Mouse (Mus musculus): ENCODE data around the gene Vezf1. TPM values are rescaled to one million over a fixed set of nuclear protein-coding genes. Genes with fewer than 3 reads are reported as not detected.
"Not testable (repeated sequence)": the region's sequence is repeated elsewhere in the genome, so short reads cannot be mapped to it uniquely, and the experiment has no call there.

Gene Vezf1
- total RNA-seq (2021), result 10 to 100 TPM; 20.2 to 22.6 TPM

GRCm38 (mm10) chr11:88067586-88068410, at the start of gene Vezf1:
Vezf1 (plus strand) TSS chr11:88068279.
- peak; percentile 60 to 64 for DNase-seq

DNA sequence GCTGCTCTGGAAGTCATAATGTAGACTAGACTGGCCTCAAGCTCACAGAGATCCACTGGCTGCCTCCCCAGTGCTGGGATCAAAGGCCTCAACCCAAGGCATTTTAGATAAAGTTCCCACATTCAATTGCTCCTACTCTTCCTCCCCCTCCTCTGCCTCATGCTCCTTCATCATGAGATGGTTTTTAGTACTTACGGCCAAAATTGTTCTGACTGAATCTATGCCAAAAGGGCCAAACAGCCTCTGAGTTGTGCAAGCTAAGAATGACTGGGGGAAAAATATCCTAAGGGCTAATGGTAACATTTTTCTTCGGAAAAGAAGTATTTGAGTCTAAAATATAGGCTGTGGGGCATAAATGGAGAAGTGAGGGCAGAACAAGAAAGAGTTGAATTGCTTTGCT, 44.1 kb upstream of the Vezf1 start:
- no peak for DNase-seq

DNA sequence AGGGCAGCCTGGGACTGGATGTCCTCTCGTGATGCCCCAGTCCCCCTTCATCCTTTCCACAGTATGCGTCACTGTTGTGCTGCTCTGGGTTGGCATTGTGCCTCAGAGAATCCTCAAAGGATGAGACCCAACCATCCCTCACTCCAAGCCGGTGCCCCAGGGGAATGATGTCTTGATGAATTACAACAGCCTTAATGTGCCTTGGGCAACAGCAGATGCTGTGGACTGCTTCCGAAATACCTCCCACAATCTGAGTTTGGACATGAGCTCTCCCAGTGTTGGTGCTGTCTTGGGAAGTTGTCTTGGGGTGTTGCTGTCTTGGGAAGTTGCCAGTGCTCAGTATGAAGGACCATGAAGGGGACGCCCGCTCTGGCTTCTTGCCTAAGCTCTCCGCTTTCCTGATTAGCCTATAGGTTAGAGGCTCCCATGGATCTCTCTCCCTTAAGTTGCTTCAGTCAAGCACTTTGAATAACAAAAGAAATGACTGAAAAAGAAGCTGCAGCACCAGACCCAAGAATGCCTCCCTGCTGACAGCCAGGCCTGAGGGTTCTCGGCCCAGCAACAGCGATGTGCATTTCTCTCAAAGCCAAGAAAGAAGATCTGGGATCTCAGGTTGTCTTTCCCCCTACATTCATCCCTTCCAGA, 40.6 kb upstream of the Vezf1 start:
- no peak for DNase-seq

DNA sequence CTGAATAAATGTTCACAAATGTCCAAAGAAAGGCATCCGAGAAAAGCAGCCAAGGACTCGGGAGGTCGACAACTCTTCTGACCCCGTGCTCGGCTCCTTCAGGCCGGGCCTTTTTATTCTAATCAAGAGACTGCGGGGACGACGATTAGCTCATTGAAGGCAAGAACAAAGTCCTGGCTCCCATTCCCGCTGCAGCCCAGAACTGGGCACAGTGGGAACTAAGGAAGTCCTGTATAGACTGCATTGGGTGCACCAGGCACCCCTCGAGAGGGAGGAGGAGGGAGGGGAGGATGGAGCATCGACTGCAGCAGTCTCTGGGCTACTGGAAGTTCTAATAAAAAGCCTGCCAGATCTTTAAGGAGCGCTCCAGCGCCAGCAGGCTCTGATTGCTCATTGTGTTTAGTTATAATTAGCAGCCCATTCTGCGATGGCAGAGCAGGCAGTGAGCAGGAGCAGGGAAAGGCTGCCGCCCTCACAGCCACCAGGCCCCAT, 39.8 kb upstream of the Vezf1 start:
- DNase-seq, result peak; percentile 24 to 42

GRCm38 (mm10) chr11:88030219-88030618, 37.9 kb upstream of the Vezf1 start:
- no peak for DNase-seq

DNA sequence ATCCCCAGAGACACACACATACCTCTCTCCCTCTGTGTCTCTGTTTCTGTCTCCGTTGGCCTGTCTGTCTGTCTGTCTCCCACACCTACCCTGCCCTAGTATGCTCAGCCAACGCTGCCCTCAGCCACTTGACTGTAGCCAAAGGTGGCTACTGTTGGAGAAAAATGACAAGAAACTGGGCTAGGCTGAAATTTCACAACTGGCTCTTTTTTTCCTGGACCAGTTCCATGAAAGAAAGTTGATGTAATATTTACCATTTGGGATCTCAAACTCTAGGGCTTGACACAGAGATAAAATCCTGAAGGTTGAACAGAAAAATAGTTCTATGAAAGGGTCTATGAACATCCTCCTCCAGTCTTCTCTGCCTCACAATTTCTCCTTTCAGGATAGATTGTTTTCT, 37.2 kb upstream of the Vezf1 start:
- DNase-seq, result no peak

GRCm38 (mm10) chr11:88031753-88032152, 36.3 kb upstream of the Vezf1 start:
- no peak for DNase-seq

DNA sequence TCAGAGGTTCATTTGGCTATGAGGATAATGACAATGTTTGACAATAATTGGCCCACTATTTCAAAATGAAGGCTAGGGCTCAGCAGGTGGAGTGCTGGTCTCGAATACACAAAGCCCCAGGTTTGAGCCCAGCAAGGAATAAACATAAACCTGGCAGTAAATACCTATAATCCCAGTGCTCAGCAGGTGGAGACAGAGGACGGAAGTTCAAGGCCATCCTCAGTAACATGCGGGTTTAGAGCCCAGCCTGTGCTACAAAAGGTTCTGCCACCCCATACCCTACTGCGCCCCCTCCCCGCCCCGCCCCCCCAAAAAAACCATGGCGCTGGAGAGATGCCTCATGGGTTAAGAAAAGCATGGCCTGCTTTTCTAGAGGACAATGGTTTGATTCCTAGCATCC, 32.1 kb upstream of the Vezf1 start:
- no peak for DNase-seq

- peak; percentile 16 to 33 for DNase-seq
Measured at GRCm38 (mm10) chr11:88036761-88037251, 31.3 kb upstream of the Vezf1 start.

- DNase-seq, result no peak
Measured at GRCm38 (mm10) chr11:88037386-88037785, 30.7 kb upstream of the Vezf1 start.

DNA sequence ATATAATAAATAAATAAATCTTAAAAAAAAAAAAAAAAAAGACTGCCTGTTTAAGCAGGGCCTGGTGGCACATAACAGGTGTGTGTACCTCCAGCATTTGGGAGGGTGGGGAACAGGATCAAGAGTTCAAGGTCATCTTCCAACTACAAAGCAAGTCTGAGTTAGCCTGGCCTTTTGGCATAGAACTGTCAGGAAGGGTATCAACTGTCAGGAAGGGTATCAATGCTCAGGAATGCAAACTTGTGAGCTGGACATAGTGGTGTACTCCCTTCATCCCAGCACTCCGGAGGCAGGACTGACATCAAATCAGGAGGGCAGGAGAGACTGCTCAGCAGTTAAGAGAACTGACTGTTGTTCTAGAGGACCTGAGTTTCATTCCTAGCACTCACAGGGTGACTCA, 29.0 kb upstream of the Vezf1 start:
- DNase-seq, result no peak

DNA sequence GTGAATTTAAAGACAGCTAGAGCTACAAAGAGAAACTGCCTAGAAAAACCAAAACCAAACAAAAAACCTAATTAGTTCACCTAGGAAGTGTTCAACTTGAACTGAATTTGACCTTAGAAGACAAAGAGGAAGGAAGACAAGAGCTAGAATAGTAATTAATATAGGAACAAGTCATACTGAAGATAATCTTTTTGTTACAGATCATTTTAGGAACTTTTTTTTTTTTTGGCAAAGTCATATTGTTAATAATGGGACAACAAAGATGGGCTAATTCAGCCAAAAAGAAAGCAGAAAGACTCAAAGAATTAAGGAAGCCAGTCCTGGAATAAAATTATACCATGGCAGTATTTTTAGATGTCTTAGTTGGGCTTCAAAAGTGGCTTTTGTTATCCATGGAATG, 23.8 kb upstream of the Vezf1 start:
- no peak for DNase-seq

- not testable (repeated sequence) for DNase-seq
Measured at GRCm38 (mm10) chr11:88045159-88045558, 22.9 kb upstream of the Vezf1 start.

GRCm38 (mm10) chr11:88045878-88046277, 22.2 kb upstream of the Vezf1 start:
- no peak for DNase-seq

- DNase-seq, result no peak
Measured at GRCm38 (mm10) chr11:88046323-88046937, 21.6 kb upstream of the Vezf1 start.

- peak; percentile 97 for DNase-seq
Measured at GRCm38 (mm10) chr11:88046944-88047794, 20.9 kb upstream of the Vezf1 start, which contains the start of gene Srsf1. Srsf1 (plus strand) TSS chr11:88047373.

DNA sequence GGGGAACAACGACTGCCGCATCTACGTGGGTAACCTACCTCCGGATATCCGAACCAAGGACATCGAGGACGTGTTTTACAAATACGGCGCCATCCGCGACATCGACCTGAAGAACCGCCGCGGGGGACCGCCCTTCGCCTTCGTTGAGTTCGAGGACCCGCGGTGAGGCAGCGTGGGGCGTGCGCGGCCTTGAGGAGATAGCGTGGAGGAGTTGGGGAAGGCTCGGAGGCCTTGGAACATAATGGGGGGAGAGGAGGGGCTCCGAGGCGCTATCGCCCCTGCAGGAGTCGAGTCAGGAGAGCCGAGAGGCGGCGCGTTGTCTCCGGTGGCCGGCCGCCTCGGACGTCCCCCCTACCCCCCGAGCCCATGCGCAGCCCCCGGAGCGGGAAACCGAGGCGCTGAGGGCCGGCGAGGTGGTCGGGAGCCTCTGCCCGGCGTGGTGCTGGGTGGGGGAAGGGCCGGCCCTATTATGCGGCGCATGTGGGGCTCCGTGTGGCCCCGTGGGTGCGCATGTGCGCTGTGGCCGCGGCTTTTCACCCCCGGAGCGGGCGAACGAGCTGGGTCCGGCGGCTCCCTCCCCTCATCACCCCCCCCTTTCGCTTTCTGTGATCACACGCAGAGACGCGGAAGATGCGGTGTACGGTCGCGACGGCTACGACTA, 20.1 kb upstream of the Vezf1 start:
- peak; percentile 69 to 70 for DNase-seq

GRCm38 (mm10) chr11:88048961-88049670, 19.0 kb upstream of the Vezf1 start:
- DNase-seq, result no peak

- DNase-seq, result no peak
Measured at GRCm38 (mm10) chr11:88049732-88050131, 18.3 kb upstream of the Vezf1 start.

DNA sequence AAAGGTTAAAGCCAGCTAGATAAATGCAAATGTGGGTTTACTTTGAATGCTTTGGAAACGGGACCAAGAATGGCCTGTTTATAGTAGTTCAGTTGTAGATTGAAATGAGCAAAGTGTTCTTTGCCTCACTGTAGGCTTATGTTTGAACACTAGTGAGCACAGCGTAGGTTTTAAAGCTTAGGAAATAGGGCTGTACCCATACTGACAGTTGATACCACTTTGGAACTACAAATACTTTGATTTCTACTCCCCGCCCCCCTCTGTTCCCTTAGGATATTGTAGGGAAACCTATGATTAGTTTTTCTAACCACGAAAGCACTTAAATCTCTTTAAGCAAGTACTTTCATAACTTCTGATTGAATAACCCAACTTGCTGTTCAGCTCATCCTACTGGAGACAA, 15.4 kb upstream of the Vezf1 start:
- no peak for DNase-seq

DNA sequence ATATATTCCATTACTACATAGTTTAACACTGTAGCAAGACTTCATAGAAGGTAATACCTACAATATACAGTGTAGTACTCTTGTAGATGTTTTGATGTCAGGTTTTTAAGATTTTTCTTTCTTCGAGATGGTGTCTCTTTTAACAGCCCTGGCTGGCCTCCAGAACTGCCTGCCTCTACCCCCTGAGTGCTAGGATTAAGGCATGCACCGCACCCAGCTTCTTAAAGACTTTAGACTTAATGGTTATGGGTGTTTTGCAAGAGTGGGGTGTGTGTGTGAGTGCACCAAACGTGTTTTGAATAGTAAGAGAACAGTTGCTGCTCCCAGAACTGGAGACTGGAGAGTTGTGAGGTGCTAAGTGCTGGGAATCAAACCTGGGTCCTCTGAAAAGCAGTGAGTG, 14.3 kb upstream of the Vezf1 start:
- DNase-seq, result no peak
